Mouse (Mus musculus): ENCODE measurements around the gene Tmem132d. TPM values are rescaled to one million over a fixed set of nuclear protein-coding genes. Genes with fewer than 3 reads are reported as not detected.

The Tmem132d gene
- polyA plus RNA-seq, 1 experiment: not detected

- Histone ChIP-seq H3K4me1 (ENCODE audit: control insufficient read depth, insufficient read depth, insufficient read length, low read length) (no peaks in the 10 kb centered on the region), H3K27ac (replicated peaks; ENCODE audit: low read depth, low read length) (no peak overlapping the region), H3K4me3 (ENCODE audit: insufficient read depth, low read depth, low read length) (no peak overlapping the region)
Observed at GRCm38 (mm10) chr5:128365261-128365985, 67.5 kb downstream of the Tmem132d start.

GRCm38 (mm10) chr5:128360946-128361675, 71.8 kb downstream of the Tmem132d start:
- H3K27ac ChIP-seq (replicated peaks; ENCODE audit: low read depth, low read length): no peak overlapping the region
- no peak overlapping the region for H3K4me3 ChIP-seq (ENCODE audit: insufficient read depth, low read depth, low read length)
- H3K4me1 ChIP-seq (ENCODE audit: control insufficient read depth, insufficient read depth, insufficient read length, low read length): no peaks in the 10 kb centered on the region

- Histone ChIP-seq H3K27ac (replicated peaks; ENCODE audit: low read depth, low read length) (no peak overlapping the region), H3K4me3 (ENCODE audit: insufficient read depth, low read depth, low read length) (no peak overlapping the region), H3K4me1 (ENCODE audit: control insufficient read depth, insufficient read depth, insufficient read length, low read length) (no peaks in the 10 kb centered on the region)
Observed at GRCm38 (mm10) chr5:128348835-128349234, 84.0 kb downstream of the Tmem132d start.

- H3K4me3 ChIP-seq (ENCODE audit: insufficient read depth, low read depth, low read length): no peak overlapping the region
- H3K4me1 ChIP-seq (ENCODE audit: control insufficient read depth, insufficient read depth, insufficient read length, low read length): no peaks in the 10 kb centered on the region
- no peak overlapping the region for H3K27ac ChIP-seq (replicated peaks; ENCODE audit: low read depth, low read length)
Observed at GRCm38 (mm10) chr5:128336841-128337240, 96.0 kb downstream of the Tmem132d start.

- Histone ChIP-seq H3K27ac (replicated peaks; ENCODE audit: low read depth, low read length) (no peak overlapping the region), H3K4me1 (ENCODE audit: control insufficient read depth, insufficient read depth, insufficient read length, low read length) (no peaks in the 10 kb centered on the region), H3K4me3 (ENCODE audit: insufficient read depth, low read depth, low read length) (no peak overlapping the region)
Observed at GRCm38 (mm10) chr5:128332766-128333165, 100.1 kb downstream of the Tmem132d start.

GRCm38 (mm10) chr5:128330351-128330750, 102.5 kb downstream of the Tmem132d start:
- Histone ChIP-seq H3K4me1 (ENCODE audit: control insufficient read depth, insufficient read depth, insufficient read length, low read length) (no peaks in the 10 kb centered on the region), H3K27ac (replicated peaks; ENCODE audit: low read depth, low read length) (no peak overlapping the region), H3K4me3 (ENCODE audit: insufficient read depth, low read depth, low read length) (no peak overlapping the region)

GRCm38 (mm10) chr5:128302387-128302786, 130.5 kb downstream of the Tmem132d start:
- H3K4me1 ChIP-seq (ENCODE audit: control insufficient read depth, insufficient read depth, insufficient read length, low read length): no peaks in the 10 kb centered on the region
- H3K27ac ChIP-seq (replicated peaks; ENCODE audit: low read depth, low read length): no peak overlapping the region
- no peak overlapping the region for H3K4me3 ChIP-seq (ENCODE audit: insufficient read depth, low read depth, low read length)

GRCm38 (mm10) chr5:128291191-128291590, 141.7 kb downstream of the Tmem132d start:
- no peak overlapping the region for H3K27ac ChIP-seq (replicated peaks; ENCODE audit: low read depth, low read length)
- no peaks in the 10 kb centered on the region for H3K4me1 ChIP-seq (ENCODE audit: control insufficient read depth, insufficient read depth, insufficient read length, low read length)
- no peak overlapping the region for H3K4me3 ChIP-seq (ENCODE audit: insufficient read depth, low read depth, low read length)

- no peaks in the 10 kb centered on the region for H3K4me1 ChIP-seq (ENCODE audit: control insufficient read depth, insufficient read depth, insufficient read length, low read length)
- no peak overlapping the region for H3K4me3 ChIP-seq (ENCODE audit: insufficient read depth, low read depth, low read length)
- no peak overlapping the region for H3K27ac ChIP-seq (replicated peaks; ENCODE audit: low read depth, low read length)
Observed at GRCm38 (mm10) chr5:128273255-128273654, 159.6 kb downstream of the Tmem132d start.

- Histone ChIP-seq H3K4me3 (ENCODE audit: insufficient read depth, low read depth, low read length) (no peak overlapping the region), H3K4me1 (ENCODE audit: control insufficient read depth, insufficient read depth, insufficient read length, low read length) (no peaks in the 10 kb centered on the region), H3K27ac (replicated peaks; ENCODE audit: low read depth, low read length) (no peak overlapping the region)
Observed at GRCm38 (mm10) chr5:128267366-128267765, 165.5 kb downstream of the Tmem132d start.

GRCm38 (mm10) chr5:128244219-128244618, 188.7 kb downstream of the Tmem132d start:
- no peak overlapping the region for H3K4me3 ChIP-seq (ENCODE audit: insufficient read depth, low read depth, low read length)
- H3K4me1 ChIP-seq (ENCODE audit: control insufficient read depth, insufficient read depth, insufficient read length, low read length): no peaks in the 10 kb centered on the region

GRCm38 (mm10) chr5:128236638-128237335, 196.1 kb downstream of the Tmem132d start:
- Histone ChIP-seq H3K4me3 (ENCODE audit: insufficient read depth, low read depth, low read length) (no peak overlapping the region), H3K27ac (replicated peaks; ENCODE audit: low read depth, low read length) (no peak overlapping the region), H3K4me1 (ENCODE audit: control insufficient read depth, insufficient read depth, insufficient read length, low read length) (no peaks in the 10 kb centered on the region)

More at GRCm38 (mm10) chr5:128244219-128244618, 188.7 kb downstream of the Tmem132d start:
- H3K27ac ChIP-seq (replicated peaks; ENCODE audit: low read depth, low read length): no peak overlapping the region

GRCm38 (mm10) chr5:128235611-128236010, 197.3 kb downstream of the Tmem132d start:
- H3K4me3 ChIP-seq (ENCODE audit: insufficient read depth, low read depth, low read length): no peak overlapping the region
- H3K27ac ChIP-seq (replicated peaks; ENCODE audit: low read depth, low read length): no peak overlapping the region
- H3K4me1 ChIP-seq (ENCODE audit: control insufficient read depth, insufficient read depth, insufficient read length, low read length): no peaks in the 10 kb centered on the region

- H3K27ac ChIP-seq (replicated peaks; ENCODE audit: low read depth, low read length): no peak overlapping the region
- H3K4me1 ChIP-seq (ENCODE audit: control insufficient read depth, insufficient read depth, insufficient read length, low read length): no peaks in the 10 kb centered on the region
- no peak overlapping the region for H3K4me3 ChIP-seq (ENCODE audit: insufficient read depth, low read depth, low read length)
Observed at GRCm38 (mm10) chr5:128233101-128233500, 199.8 kb downstream of the Tmem132d start.

GRCm38 (mm10) chr5:128218281-128218680, 214.6 kb downstream of the Tmem132d start:
- H3K4me1 ChIP-seq (ENCODE audit: control insufficient read depth, insufficient read depth, insufficient read length, low read length): no peaks in the 10 kb centered on the region
- H3K4me3 ChIP-seq (ENCODE audit: insufficient read depth, low read depth, low read length): no peak overlapping the region
- no peak overlapping the region for H3K27ac ChIP-seq (replicated peaks; ENCODE audit: low read depth, low read length)
